Mouse (Mus musculus): ENCODE measurements at regions not wholly inside any gene's neighbourhood (a gene's known extent, or its start where the extent isn't known, plus 50 kb on each side); places are given as distances from the start of the nearest gene placed in this dataset.
A peak's percentile ranks its signal among the peaks of the same experiment; 100 is the strongest.

DNA sequence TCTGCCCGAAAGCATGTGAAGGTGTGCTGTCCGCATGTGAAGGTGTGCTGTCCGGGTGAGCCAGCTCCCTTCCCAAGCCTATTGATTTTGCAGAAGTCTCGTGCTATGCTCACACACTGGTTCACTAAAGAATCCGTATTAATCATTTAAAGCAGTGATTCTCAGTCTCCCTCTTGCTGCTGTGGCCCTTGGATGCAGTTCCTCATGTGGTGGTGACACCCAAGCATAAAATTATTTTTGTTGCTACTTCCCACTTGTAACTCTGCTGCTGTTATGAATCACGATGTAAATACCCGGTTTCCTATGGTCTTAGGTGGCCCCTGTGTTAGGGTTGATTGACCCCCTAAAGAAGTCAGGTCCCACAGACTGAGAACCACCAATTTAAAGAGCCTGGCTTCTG lies 55.7 kb upstream of the Emb start:
- no peak overlapping the region for H3K27ac ChIP-seq (ENCODE audit: low read depth, low read length)
- no peak overlapping the region for H3K4me2 ChIP-seq (replicated peaks; ENCODE audit: low read depth)
- no peak for ATAC-seq
- H3K4me3 ChIP-seq (ENCODE audit: low read depth, low read length): no peak overlapping the region
- TF ChIP-seq CTCF (IDR thresholded peaks at IDR 0.05; ENCODE audit: low read depth): no peak
- H3K4me1 ChIP-seq (replicated peaks; ENCODE audit: control insufficient read depth, insufficient read depth, low read length): no peaks in the 10 kb centered on the region
- no peak overlapping the region for H3K9ac ChIP-seq (ENCODE audit: low read depth, low read length)
- WGBS: 82% methylated on average over 7 of the region's 7 CpGs
- H3K9me3 ChIP-seq (ENCODE audit: control insufficient read depth): no peaks in the 10 kb centered on the region
- H3K36me3 ChIP-seq (ENCODE audit: control insufficient read depth, insufficient read depth): no peaks in the 10 kb centered on the region
- H3K27me3 ChIP-seq (replicated peaks; ENCODE audit: control insufficient read depth, insufficient read depth, low read length): no peaks in the 10 kb centered on the region

DNA sequence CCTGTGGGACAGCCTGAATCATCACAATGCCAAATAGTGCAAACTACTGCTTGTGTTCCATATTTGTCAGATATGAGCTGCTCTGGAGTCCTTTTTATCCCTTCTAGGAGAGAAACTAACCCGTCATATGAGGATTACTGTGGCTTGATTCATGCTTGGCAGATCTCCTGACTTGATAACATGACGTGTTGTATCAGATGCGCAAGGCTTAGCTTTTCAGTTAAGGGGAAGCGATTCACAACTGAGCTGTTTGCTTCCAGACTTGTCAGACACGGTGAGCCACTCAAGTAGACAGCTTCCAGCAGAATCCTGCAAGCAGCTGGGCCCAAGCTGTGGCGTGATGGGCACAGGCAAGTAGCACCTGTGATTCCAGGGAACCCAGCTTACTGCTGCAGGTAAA lies 64.5 kb upstream of the Emb start:
- Histone ChIP-seq H3K9me3 (ENCODE audit: control insufficient read depth) (no peaks in the 10 kb centered on the region), H3K27me3 (replicated peaks; ENCODE audit: control insufficient read depth, insufficient read depth, low read length) (no peaks in the 10 kb centered on the region), H3K9ac (ENCODE audit: low read depth, low read length) (no peak overlapping the region), H3K27ac (ENCODE audit: low read depth, low read length) (no peak overlapping the region), H3K36me3 (ENCODE audit: control insufficient read depth, insufficient read depth) (no peaks in the 10 kb centered on the region), H3K4me3 (ENCODE audit: low read depth, low read length) (no peak overlapping the region), H3K4me2 (replicated peaks; ENCODE audit: low read depth) (no peak overlapping the region), H3K4me1 (replicated peaks; ENCODE audit: control insufficient read depth, insufficient read depth, low read length) (no peaks in the 10 kb centered on the region)
- 62% methylated on average over 6 of the region's 6 CpGs for WGBS
- ATAC-seq: no peak
- no peak for TF ChIP-seq CTCF (IDR thresholded peaks at IDR 0.05; ENCODE audit: low read depth)

DNA sequence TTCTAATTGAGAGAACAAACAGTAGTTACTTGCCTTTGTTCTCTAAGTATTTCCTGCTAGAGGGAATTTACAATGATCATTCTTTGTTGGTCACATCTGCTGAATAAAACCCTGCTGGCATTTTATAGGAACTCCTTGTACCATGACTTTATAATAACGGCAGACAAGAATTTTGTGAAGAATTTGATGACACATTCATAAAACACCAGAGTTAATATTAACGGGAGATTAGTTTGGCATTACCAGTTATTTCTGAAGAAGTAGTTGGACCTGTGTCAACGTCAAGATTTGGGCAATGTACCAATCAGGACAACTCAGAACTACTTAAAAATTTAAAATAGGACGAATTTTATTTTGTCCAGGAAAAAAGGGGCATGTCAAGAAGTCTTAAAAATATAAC lies 65.1 kb upstream of the Emb start:
- H3K4me1 ChIP-seq (replicated peaks; ENCODE audit: control insufficient read depth, insufficient read depth, low read length): no peaks in the 10 kb centered on the region
- no peak overlapping the region for H3K9ac ChIP-seq (ENCODE audit: low read depth, low read length)
- no peak for ATAC-seq
- no peaks in the 10 kb centered on the region for H3K9me3 ChIP-seq (ENCODE audit: control insufficient read depth)
- WGBS: 71% methylated on average over 4 of the region's 4 CpGs
- TF ChIP-seq CTCF (IDR thresholded peaks at IDR 0.05; ENCODE audit: low read depth): no peak
- H3K4me2 ChIP-seq (replicated peaks; ENCODE audit: low read depth): no peak overlapping the region
- H3K27me3 ChIP-seq (replicated peaks; ENCODE audit: control insufficient read depth, insufficient read depth, low read length): no peaks in the 10 kb centered on the region
- no peak overlapping the region for H3K27ac ChIP-seq (ENCODE audit: low read depth, low read length)
- no peak overlapping the region for H3K4me3 ChIP-seq (ENCODE audit: low read depth, low read length)
- no peaks in the 10 kb centered on the region for H3K36me3 ChIP-seq (ENCODE audit: control insufficient read depth, insufficient read depth)

GRCm38 (mm10) chr13:117134352-117134751 lies 74.0 kb upstream of the Emb start:
- Histone ChIP-seq H3K4me2 (replicated peaks; ENCODE audit: low read depth) (no peak overlapping the region), H3K4me1 (replicated peaks; ENCODE audit: control insufficient read depth, insufficient read depth, low read length) (no peaks in the 10 kb centered on the region), H3K9ac (ENCODE audit: low read depth, low read length) (no peak overlapping the region), H3K27ac (ENCODE audit: low read depth, low read length) (no peak overlapping the region), H3K9me3 (ENCODE audit: control insufficient read depth) (no peaks in the 10 kb centered on the region), H3K27me3 (replicated peaks; ENCODE audit: control insufficient read depth, insufficient read depth, low read length) (no peaks in the 10 kb centered on the region), H3K4me3 (ENCODE audit: low read depth, low read length) (no peak overlapping the region), H3K36me3 (ENCODE audit: control insufficient read depth, insufficient read depth) (no peaks in the 10 kb centered on the region)
- TF ChIP-seq CTCF (IDR thresholded peaks at IDR 0.05; ENCODE audit: low read depth): 0 out of 2 replicates have a peak, but pooled peaks have one; percentile 19
- 78% methylated on average over 3 of the region's 3 CpGs for WGBS
- ATAC-seq: no peak

DNA sequence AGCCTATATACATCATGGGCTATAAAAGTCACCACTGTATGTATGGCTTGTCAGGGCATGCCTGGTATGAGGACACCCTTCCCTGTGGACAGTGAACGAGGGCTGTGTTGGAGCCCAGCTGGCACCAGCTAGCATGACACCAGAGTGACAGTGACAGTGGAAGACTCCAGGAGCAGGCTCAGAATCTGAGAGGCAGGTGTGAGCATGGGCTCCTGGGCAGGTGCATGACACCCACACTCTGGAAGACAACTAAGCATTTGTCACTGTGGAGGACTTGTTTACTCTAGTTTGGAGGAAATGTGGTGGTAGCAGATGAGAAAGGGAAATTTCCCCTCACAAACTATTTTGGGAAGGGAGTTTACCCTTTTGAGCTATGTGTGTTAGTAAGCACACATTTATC lies 76.2 kb upstream of the Emb start:
- Histone ChIP-seq H3K9me3 (ENCODE audit: control insufficient read depth) (no peaks in the 10 kb centered on the region), H3K4me3 (ENCODE audit: low read depth, low read length) (no peak overlapping the region), H3K27me3 (replicated peaks; ENCODE audit: control insufficient read depth, insufficient read depth, low read length) (no peaks in the 10 kb centered on the region), H3K36me3 (ENCODE audit: control insufficient read depth, insufficient read depth) (no peaks in the 10 kb centered on the region), H3K9ac (ENCODE audit: low read depth, low read length) (no peak overlapping the region), H3K27ac (ENCODE audit: low read depth, low read length) (no peak overlapping the region), H3K4me1 (replicated peaks; ENCODE audit: control insufficient read depth, insufficient read depth, low read length) (no peaks in the 10 kb centered on the region), H3K4me2 (replicated peaks; ENCODE audit: low read depth) (no peak overlapping the region)
- no peak for TF ChIP-seq CTCF (IDR thresholded peaks at IDR 0.05; ENCODE audit: low read depth)
- ATAC-seq: no peak
- 55% methylated on average over 1 of the region's 1 CpGs for WGBS

- Histone ChIP-seq H3K4me3 (ENCODE audit: low read depth, low read length) (no peak overlapping the region), H3K4me1 (replicated peaks; ENCODE audit: control insufficient read depth, insufficient read depth, low read length) (no peaks in the 10 kb centered on the region), H3K27ac (ENCODE audit: low read depth, low read length) (no peak overlapping the region), H3K4me2 (replicated peaks; ENCODE audit: low read depth) (no peak overlapping the region), H3K27me3 (replicated peaks; ENCODE audit: control insufficient read depth, insufficient read depth, low read length) (no peaks in the 10 kb centered on the region), H3K9me3 (ENCODE audit: control insufficient read depth) (no peaks in the 10 kb centered on the region), H3K9ac (ENCODE audit: low read depth, low read length) (no peak overlapping the region), H3K36me3 (ENCODE audit: control insufficient read depth, insufficient read depth) (no peaks in the 10 kb centered on the region)
- no peak for ATAC-seq
- no peak for TF ChIP-seq CTCF (IDR thresholded peaks at IDR 0.05; ENCODE audit: low read depth)
- 79% methylated on average over 12 of the region's 12 CpGs for WGBS
Measured at GRCm38 (mm10) chr13:117127813-117128549, 80.4 kb upstream of the Emb start.
